Mouse (Mus musculus): Measurements from ENCODE around the gene Usp2. TPM values are rescaled to one million over a fixed set of nuclear protein-coding genes. Genes with fewer than 3 reads are reported as not detected.

Gene Usp2
- polyA plus RNA-seq (2016; fragmentation: Nextera tagmentation; extraction: Ambion mirVana): 8.5 and 11.0 TPM in 2 replicates

- peaks cover 18% of the 10 kb centered on the region for H3K27me3 ChIP-seq
- no peak within 1 kb of the TSS for H3K27ac ChIP-seq
- peak within 1 kb of the TSS; percentile 90 for H3K4me2 ChIP-seq
- peak within 1 kb of the TSS; percentile 49 for H3K4me3 ChIP-seq (replicated peaks)
- H3K9me3 ChIP-seq: no peaks in the 10 kb centered on the region
- peak; percentile 96 for ATAC-seq (ENCODE audit: insufficient number of reproducible peaks, insufficient read depth, low FRiP score, low TSS enrichment, low read depth)
- H3K36me3 ChIP-seq: no peaks in the 10 kb centered on the region
- under 1% methylated on average over 38 of the region's 38 CpGs for WGBS
- H3K9ac ChIP-seq (replicated peaks): peak within 1 kb of the TSS; percentile 57
- H3K4me1 ChIP-seq (replicated peaks): peaks cover 23% of the 10 kb centered on the region
These were observed at the start of gene Usp2 for GRCm38 (mm10) chr9:44066785-44067225. Gene Usp2 (plus strand): TSS chr9:44067021.

GRCm38 (mm10) chr9:44017846-44018245 is 49.0 kb upstream of the Usp2 start:
- H3K4me3 ChIP-seq (replicated peaks): no peak overlapping the region
- H3K27me3 ChIP-seq: no peaks in the 10 kb centered on the region
- WGBS: 75% methylated on average over 5 of the region's 5 CpGs
- no peaks in the 10 kb centered on the region for H3K36me3 ChIP-seq
- H3K9ac ChIP-seq (replicated peaks): no peak overlapping the region
- no peak for ATAC-seq (ENCODE audit: insufficient number of reproducible peaks, insufficient read depth, low FRiP score, low TSS enrichment, low read depth)
- no peaks in the 10 kb centered on the region for H3K9me3 ChIP-seq
- H3K4me2 ChIP-seq: no peak overlapping the region
- no peaks in the 10 kb centered on the region; the same call in 1 of the 2 replicates for H3K4me1 ChIP-seq (replicated peaks)
- H3K27ac ChIP-seq: no peak overlapping the region

GRCm38 (mm10) chr9:44020001-44020400 is 46.8 kb upstream of the Usp2 start:
- Histone ChIP-seq H3K27ac (no peak overlapping the region), H3K36me3 (no peaks in the 10 kb centered on the region), H3K27me3 (no peaks in the 10 kb centered on the region), H3K9me3 (no peaks in the 10 kb centered on the region), H3K4me3 (replicated peaks) (no peak overlapping the region), H3K4me1 (replicated peaks) (no peaks in the 10 kb centered on the region; the same call in 1 of the 2 replicates), H3K9ac (replicated peaks) (no peak overlapping the region), H3K4me2 (no peak overlapping the region)
- 74% methylated on average over 7 of the region's 7 CpGs for WGBS
- ATAC-seq (ENCODE audit: insufficient number of reproducible peaks, insufficient read depth, low FRiP score, low TSS enrichment, low read depth): no peak

- Histone ChIP-seq H3K27ac (no peak overlapping the region), H3K4me2 (no peak overlapping the region), H3K36me3 (no peaks in the 10 kb centered on the region), H3K9me3 (no peaks in the 10 kb centered on the region), H3K9ac (replicated peaks) (no peak overlapping the region), H3K4me1 (replicated peaks) (no peaks in the 10 kb centered on the region; the same call in 1 of the 2 replicates), H3K4me3 (replicated peaks) (no peak overlapping the region), H3K27me3 (no peaks in the 10 kb centered on the region)
- ATAC-seq (ENCODE audit: insufficient number of reproducible peaks, insufficient read depth, low FRiP score, low TSS enrichment, low read depth): no peak
- WGBS: 55% methylated on average over 8 of the region's 8 CpGs
These were observed 44.5 kb upstream of the Usp2 start for GRCm38 (mm10) chr9:44022100-44022847.

GRCm38 (mm10) chr9:44024096-44024495 is 42.7 kb upstream of the Usp2 start:
- Histone ChIP-seq H3K27ac (no peak overlapping the region), H3K9ac (replicated peaks) (no peak overlapping the region), H3K4me1 (replicated peaks) (no peaks in the 10 kb centered on the region; the same call in 1 of the 2 replicates), H3K4me2 (no peak overlapping the region), H3K4me3 (replicated peaks) (no peak overlapping the region), H3K9me3 (no peaks in the 10 kb centered on the region), H3K36me3 (no peaks in the 10 kb centered on the region), H3K27me3 (no peaks in the 10 kb centered on the region)
- WGBS: 75% methylated on average over 3 of the region's 3 CpGs
- no peak for ATAC-seq (ENCODE audit: insufficient number of reproducible peaks, insufficient read depth, low FRiP score, low TSS enrichment, low read depth)

- no peak for ATAC-seq (ENCODE audit: insufficient number of reproducible peaks, insufficient read depth, low FRiP score, low TSS enrichment, low read depth)
- H3K4me2 ChIP-seq: no peak overlapping the region
- no peak overlapping the region for H3K9ac ChIP-seq (replicated peaks)
- 56% methylated on average over 5 of the region's 5 CpGs for WGBS
- no peak overlapping the region for H3K4me3 ChIP-seq (replicated peaks)
- no peaks in the 10 kb centered on the region for H3K9me3 ChIP-seq
- H3K27me3 ChIP-seq: no peaks in the 10 kb centered on the region
- no peak overlapping the region for H3K27ac ChIP-seq
- no peaks in the 10 kb centered on the region for H3K4me1 ChIP-seq (replicated peaks)
- H3K36me3 ChIP-seq: no peaks in the 10 kb centered on the region
These were observed 37.1 kb upstream of the Usp2 start for GRCm38 (mm10) chr9:44029580-44030236.

- H3K4me1 ChIP-seq (replicated peaks): no peaks in the 10 kb centered on the region
These were observed 36.2 kb upstream of the Usp2 start for GRCm38 (mm10) chr9:44030646-44031045.

GRCm38 (mm10) chr9:44031079-44031478 is 35.7 kb upstream of the Usp2 start:
- no peaks in the 10 kb centered on the region for H3K27me3 ChIP-seq
- no peak overlapping the region for H3K27ac ChIP-seq
- no peak for ATAC-seq (ENCODE audit: insufficient number of reproducible peaks, insufficient read depth, low FRiP score, low TSS enrichment, low read depth)
- H3K36me3 ChIP-seq: no peaks in the 10 kb centered on the region
- 87% methylated on average over 5 of the region's 5 CpGs for WGBS
- no peak overlapping the region for H3K9ac ChIP-seq (replicated peaks)
- no peaks in the 10 kb centered on the region for H3K9me3 ChIP-seq
- no peak overlapping the region for H3K4me3 ChIP-seq (replicated peaks)
- H3K4me1 ChIP-seq (replicated peaks): no peaks in the 10 kb centered on the region
- no peak overlapping the region for H3K4me2 ChIP-seq

More at GRCm38 (mm10) chr9:44030646-44031045, 36.2 kb upstream of the Usp2 start:
- no peak overlapping the region for H3K4me2 ChIP-seq
- H3K4me3 ChIP-seq (replicated peaks): no peak overlapping the region
- ATAC-seq (ENCODE audit: insufficient number of reproducible peaks, insufficient read depth, low FRiP score, low TSS enrichment, low read depth): no peak
- WGBS: 90% methylated on average over 4 of the region's 4 CpGs
- no peaks in the 10 kb centered on the region for H3K36me3 ChIP-seq
- no peak overlapping the region for H3K27ac ChIP-seq
- H3K27me3 ChIP-seq: no peaks in the 10 kb centered on the region
- no peak overlapping the region for H3K9ac ChIP-seq (replicated peaks)
- no peaks in the 10 kb centered on the region for H3K9me3 ChIP-seq

- no peaks in the 10 kb centered on the region for H3K36me3 ChIP-seq
- 72% methylated on average over 4 of the region's 4 CpGs for WGBS
- H3K9me3 ChIP-seq: no peaks in the 10 kb centered on the region
- no peaks in the 10 kb centered on the region for H3K4me1 ChIP-seq (replicated peaks)
- H3K27me3 ChIP-seq: no peaks in the 10 kb centered on the region
- no peak overlapping the region for H3K4me2 ChIP-seq
- H3K27ac ChIP-seq: no peak overlapping the region
- no peak overlapping the region for H3K4me3 ChIP-seq (replicated peaks)
- no peak for ATAC-seq (ENCODE audit: insufficient number of reproducible peaks, insufficient read depth, low FRiP score, low TSS enrichment, low read depth)
- H3K9ac ChIP-seq (replicated peaks): no peak overlapping the region
These were observed 34.9 kb upstream of the Usp2 start for GRCm38 (mm10) chr9:44031946-44032345.

- no peak overlapping the region for H3K9ac ChIP-seq (replicated peaks)
- no peaks in the 10 kb centered on the region for H3K9me3 ChIP-seq
- WGBS: 89% methylated on average over 5 of the region's 5 CpGs
- no peaks in the 10 kb centered on the region for H3K27me3 ChIP-seq
- no peak overlapping the region for H3K4me3 ChIP-seq (replicated peaks)
- H3K4me2 ChIP-seq: no peak overlapping the region
- no peak for ATAC-seq (ENCODE audit: insufficient number of reproducible peaks, insufficient read depth, low FRiP score, low TSS enrichment, low read depth)
- no peaks in the 10 kb centered on the region for H3K4me1 ChIP-seq (replicated peaks)
- no peaks in the 10 kb centered on the region for H3K36me3 ChIP-seq
- H3K27ac ChIP-seq: no peak overlapping the region
These were observed 33.5 kb upstream of the Usp2 start for GRCm38 (mm10) chr9:44033317-44033716.

GRCm38 (mm10) chr9:44033957-44034727 is 32.7 kb upstream of the Usp2 start:
- H3K36me3 ChIP-seq: no peaks in the 10 kb centered on the region
- no peak overlapping the region for H3K9ac ChIP-seq (replicated peaks)
- H3K27ac ChIP-seq: no peak overlapping the region
- H3K4me1 ChIP-seq (replicated peaks): no peaks in the 10 kb centered on the region
- 64% methylated on average over 13 of the region's 13 CpGs for WGBS
- ATAC-seq (ENCODE audit: insufficient number of reproducible peaks, insufficient read depth, low FRiP score, low TSS enrichment, low read depth): no peak
- no peaks in the 10 kb centered on the region for H3K27me3 ChIP-seq
- no peak overlapping the region for H3K4me3 ChIP-seq (replicated peaks)
- no peaks in the 10 kb centered on the region for H3K9me3 ChIP-seq
- no peak overlapping the region for H3K4me2 ChIP-seq
